Mouse (Mus musculus) brain, adult 2 months (tissue): ENCODE results near the gene Slc36a1.

Source experiments
- DNase-seq: peaks from one replicate; pipeline ENCODE4 v3.0.0; 2011; ENCODE audit warnings: low read depth, low spot score

Gene Slc36a1

DNA sequence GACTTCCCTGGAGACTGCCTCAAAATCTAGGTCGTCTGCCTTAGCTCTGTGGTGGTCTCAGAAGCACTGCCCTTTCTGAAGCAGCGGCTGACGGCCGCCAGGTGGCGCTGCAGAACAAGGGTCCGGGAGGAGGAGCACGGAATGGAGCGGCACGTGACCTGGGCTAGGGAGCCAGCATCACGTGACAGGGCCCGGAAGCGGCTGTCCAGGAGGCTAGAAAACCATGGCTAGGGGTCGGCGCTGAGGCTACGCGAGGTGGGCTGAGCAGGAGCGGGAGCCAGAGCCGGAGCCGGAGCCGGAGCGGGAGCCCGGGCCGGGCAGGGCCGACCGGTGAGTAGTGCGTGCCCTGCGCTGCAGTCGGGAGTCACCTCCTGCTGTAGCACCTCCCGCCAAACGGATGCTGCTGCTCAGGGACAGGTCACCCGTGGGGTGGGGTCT, at the start of gene Slc36a1:
Slc36a1 (plus strand) TSS at position 192 of the 438 bp plus-strand sequence.
- peak; percentile 97 for DNase-seq

DNA sequence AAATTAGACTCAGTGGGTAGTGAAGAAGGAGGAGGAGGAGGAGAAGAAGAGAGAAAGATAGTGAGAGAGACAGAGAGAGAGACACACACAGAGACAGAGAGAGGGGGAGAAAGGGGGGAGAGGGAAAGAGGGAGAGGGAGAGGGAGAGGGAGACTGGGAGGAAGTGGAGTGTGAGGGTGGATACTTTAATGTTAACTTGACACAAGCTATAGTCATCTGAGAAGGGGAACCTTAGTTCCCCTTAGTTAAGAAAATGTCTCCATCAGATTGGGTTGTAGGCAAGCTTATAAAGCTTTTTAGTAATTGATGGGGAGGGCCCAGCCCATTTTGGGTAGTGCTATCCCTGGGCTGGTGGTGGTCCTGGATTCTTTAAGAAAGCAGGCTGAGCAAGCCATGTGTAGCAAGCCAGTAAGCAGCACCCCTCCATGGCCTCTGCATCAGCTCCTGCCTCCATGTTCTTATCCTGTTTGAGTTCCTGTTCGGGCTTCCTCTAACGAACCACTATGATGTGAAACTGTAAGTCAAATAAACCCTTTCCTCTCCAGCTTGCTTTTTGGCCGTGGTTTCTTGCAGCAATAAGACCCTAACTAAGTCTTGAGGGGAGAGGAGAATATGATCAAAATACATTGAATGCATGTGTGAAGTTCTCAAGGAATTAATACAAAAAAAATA, 49.6 kb upstream of the Slc36a1 start:
- DNase-seq = no peak

- peak; percentile 27 for DNase-seq
Observed at GRCm38 (mm10) chr11:55155070-55155421, 49.1 kb upstream of the Slc36a1 start.

DNA sequence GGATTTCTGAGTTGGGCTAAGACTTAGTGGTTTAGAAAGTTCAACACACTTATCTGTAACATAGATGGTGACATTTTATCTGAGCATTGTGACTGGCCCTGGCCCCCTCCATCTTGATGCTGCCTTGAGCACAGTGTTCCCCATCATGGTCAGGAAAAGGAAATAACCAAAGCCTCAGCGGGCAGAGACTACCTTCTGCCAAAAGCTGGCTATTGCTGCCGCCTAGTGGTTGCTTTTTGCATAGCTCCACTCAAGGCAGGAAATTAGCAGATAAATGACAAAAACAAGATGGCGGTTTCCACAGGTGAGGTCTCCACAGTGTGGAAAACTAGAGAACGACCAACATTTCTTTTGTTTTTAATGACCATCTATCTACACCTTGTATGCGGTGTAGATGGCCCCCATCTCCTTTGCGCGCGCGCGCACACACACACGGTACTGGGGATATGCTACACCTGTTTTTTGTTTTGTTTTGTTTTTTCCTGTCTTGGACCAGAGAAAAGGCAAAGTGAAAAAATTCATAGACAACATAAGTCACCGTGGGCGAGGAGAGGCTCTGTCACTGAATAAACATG, 45.3 kb upstream of the Slc36a1 start:
- peak; percentile 86 for DNase-seq

DNA sequence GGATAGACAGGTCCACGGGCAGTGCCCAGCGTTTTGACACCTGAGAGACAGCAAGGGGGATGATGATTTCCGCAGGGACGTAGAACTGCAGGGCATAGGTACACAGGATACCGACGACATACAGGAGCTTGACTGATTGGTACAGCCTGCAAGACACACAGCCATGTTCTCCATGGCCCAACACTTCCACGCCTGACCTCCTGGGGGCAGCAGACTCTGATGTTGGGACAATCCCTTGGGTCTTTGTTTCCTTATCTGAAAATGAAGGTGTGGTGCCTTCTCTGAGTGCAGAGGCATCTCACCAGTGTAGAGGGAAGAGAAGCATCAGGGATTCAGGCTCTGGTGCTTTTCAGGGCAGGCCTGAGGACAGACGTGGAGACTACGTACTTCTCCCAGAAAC, 41.5 kb upstream of the Slc36a1 start:
- DNase-seq = peak; percentile 51

DNA sequence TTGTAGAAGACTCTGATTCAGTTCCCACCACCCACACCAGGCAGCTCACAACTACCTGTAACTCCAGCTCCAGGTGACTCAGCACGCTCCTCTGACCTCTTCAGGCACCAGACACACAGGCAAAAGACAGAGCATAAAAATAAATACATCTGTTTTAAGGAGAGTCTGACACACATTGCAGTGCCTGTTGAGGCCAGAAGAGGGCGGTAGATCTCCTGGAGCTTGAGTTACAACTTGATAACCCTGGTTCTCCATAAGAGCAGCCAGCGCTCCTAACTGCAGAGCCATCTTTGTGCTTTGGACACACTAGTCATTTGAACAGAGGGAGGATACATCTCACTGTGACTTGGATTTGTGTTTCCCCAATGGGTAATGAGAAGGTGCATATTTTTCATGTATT, 39.4 kb upstream of the Slc36a1 start:
- DNase-seq = peak; percentile 72

DNA sequence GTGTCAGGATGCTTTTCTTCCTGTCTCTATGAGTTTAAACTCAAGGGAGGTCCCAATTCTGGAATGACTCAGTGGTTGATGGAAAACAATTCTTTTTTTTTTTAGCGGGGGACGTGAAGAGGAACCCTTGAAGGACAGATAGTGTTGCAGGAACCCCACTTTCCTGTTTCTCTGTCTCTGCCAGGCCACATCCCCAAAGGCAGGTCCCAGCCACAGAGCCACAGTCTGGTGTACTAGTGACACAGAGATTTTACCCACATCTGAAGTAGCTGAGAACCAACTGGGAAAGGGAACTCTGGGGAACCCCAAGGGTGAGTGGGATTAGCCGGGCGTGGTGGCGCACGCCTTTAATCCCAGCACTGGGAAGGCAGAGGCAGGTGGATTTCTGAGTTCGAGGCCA, 38.4 kb upstream of the Slc36a1 start:
- DNase-seq = no peak

- no peak for DNase-seq
Observed at GRCm38 (mm10) chr11:55168504-55168903, 35.6 kb upstream of the Slc36a1 start.

GRCm38 (mm10) chr11:55168914-55169313, 35.2 kb upstream of the Slc36a1 start:
- no peak for DNase-seq

DNA sequence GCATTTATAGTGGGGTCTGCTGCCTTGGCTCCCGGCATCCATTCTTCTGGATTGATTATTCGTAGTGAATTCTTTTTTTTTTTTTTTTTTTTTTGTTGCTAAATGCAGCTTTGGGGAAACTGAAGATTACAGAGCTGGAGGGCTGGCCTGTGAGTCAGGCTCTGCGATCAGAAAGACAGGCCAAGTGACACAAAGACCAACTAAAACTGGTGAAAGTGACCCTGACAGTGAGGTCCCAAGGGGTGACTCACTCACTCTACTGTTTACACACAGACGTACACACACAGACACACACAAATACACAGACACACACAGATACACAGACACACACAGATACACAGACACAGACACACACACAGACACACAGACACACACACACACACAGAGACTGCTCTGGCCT, 33.6 kb upstream of the Slc36a1 start:
- DNase-seq = no peak

DNA sequence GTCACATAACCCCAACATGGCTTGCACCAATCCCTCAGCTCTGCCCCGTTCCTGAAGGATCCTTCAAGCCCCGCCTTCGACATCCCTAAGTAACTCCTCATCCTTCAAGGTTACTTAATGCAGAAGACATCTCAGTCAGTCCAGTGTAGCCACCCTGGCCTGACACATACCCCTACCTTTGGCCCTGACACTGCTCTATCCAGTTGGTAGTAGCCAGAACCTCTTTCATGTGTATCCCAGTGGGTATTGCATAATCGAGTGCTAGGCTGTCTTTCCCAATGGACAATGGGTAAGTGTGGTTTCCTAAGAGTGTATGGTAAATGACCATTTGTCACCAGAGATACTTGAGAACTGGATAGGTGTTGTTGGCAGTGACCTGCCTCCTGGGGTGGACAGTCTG, 25.3 kb upstream of the Slc36a1 start:
- DNase-seq = no peak

DNA sequence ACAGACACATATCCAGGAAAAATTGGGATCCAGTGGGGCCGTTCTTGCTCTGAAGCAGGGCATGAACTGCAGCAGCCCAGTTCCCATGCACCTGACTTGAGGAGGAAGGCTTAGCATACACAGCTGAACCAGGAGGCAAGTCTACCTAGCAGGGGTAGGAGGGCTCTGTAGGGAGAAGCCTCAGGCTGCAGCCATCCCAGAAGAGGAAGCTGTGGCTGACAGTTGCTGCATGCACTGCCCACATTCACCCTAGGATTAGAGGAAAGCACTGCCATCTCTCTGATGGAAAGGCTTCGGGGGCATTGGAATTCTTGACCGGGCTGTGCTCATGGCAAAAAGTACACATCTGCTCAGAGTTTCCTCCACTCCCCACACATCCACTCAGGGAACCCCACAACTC, 24.3 kb upstream of the Slc36a1 start:
- no peak for DNase-seq

GRCm38 (mm10) chr11:55183124-55183523, 21.0 kb upstream of the Slc36a1 start:
- DNase-seq = no peak

GRCm38 (mm10) chr11:55184246-55184645, 19.9 kb upstream of the Slc36a1 start:
- DNase-seq = no peak

GRCm38 (mm10) chr11:55184733-55185291, 19.3 kb upstream of the Slc36a1 start, which contains the start of gene Slc36a2:
Slc36a2 (minus strand) TSS chr11:55185077.
- DNase-seq = peak; percentile 91

DNA sequence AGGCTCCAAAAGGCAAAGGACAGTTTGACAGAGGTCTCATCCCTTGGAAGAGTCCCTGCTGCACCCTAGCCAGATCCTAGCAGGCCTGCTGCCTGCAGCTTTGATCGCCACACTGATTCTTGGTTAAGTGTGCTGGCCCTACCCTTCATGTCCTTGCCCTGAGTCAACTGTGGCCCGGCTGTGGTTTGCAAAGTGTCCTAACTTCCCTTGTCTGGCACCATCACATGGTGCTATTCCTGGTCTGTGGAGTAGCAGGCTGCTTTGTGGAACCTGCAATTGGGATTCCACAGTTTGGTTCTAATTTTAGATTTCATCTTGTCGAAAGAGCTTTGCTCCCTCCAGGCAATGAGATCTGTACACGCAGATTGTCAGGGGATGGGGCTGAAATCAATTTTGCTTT, 16.9 kb upstream of the Slc36a1 start:
- peak; percentile 53 for DNase-seq

GRCm38 (mm10) chr11:55187777-55188176, 16.4 kb upstream of the Slc36a1 start:
- DNase-seq = no peak

DNA sequence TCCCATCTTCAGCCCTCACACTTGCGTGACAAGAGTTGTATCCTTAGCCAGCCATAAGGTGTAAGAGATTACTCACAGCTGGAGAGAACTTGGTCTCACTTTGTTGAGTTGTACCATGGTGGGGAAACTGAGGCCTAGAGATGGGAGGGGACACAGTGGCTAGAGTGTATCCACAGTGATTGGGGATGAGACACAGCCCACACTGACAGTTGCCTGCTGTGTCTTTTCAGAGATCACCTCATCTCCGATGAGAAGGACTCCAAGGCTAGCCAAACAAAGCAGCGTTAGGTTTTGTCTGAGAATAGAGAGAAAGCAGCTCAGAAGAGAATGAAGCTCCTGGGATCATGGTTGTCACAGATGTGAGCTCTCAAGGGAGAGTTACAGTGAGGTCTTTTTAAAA, 13.9 kb upstream of the Slc36a1 start:
- no peak for DNase-seq

GRCm38 (mm10) chr11:55197086-55197485, 7.1 kb upstream of the Slc36a1 start:
- DNase-seq = peak; percentile 56

GRCm38 (mm10) chr11:55197740-55198510, 6.2 kb upstream of the Slc36a1 start:
- no peak for DNase-seq

DNA sequence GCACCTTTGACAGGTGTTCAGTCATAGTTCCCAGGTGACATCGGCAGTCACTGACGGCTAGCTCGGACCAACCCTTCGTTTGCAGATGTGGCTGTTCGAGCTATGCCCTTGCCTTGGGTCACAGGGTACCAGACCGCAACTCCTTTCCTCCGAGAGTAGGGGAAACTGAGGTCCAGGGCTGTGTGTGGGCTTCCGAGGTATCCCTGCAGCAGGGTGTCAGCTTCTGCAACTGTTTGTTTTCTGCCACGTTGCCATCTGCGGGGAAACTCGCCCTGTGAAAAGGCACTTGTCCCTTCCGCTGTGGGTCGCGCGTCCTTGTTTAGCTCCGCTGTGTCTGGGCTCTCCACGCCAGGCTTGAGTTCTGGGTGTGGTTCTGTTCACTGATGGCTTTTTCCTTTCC, 452 bp downstream of the Slc36a1 start:
- peak; percentile 65 for DNase-seq

GRCm38 (mm10) chr11:55208001-55208690, 4.0 kb downstream of the Slc36a1 start:
- peak; percentile 52 for DNase-seq
